Mouse (Mus musculus) ES-Bruce4 (cell line): Measurements from ENCODE around the gene Stum. TPM values are rescaled to one million over a fixed set of nuclear protein-coding genes. Genes with fewer than 3 reads are reported as not detected.

Source experiments
- H3K27ac ChIP-seq: 2 replicates; pipeline ENCODE4 v1.5.1; 2012; ENCODE audit warnings: low read length, inconsistent platforms; ENCODE audit not compliant: insufficient read depth
- H3K27me3 ChIP-seq: 2 replicates; pipeline ENCODE4 v1.6.1; 2012; ENCODE audit warnings: mild to moderate bottlenecking, low read length, inconsistent platforms; ENCODE audit not compliant: control insufficient read depth, poor library complexity, insufficient read depth, severe bottlenecking
- H3K36me3 ChIP-seq: 2 replicates; pipeline ENCODE4 v1.6.1; 2012; ENCODE audit warnings: inconsistent platforms, mild to moderate bottlenecking, low read length, moderate library complexity; ENCODE audit not compliant: control insufficient read depth, poor library complexity, insufficient read depth, severe bottlenecking
- H3K4me1 ChIP-seq: one replicate; pipeline ENCODE4 v1.8.1; 2011; ENCODE audit warnings: low read length; ENCODE audit not compliant: control insufficient read depth, insufficient read depth
- H3K4me3 ChIP-seq: 2 replicates; pipeline ENCODE4 v1.5.1; 2011; ENCODE audit warnings: low read depth, mild to moderate bottlenecking, low read length
- H3K9ac ChIP-seq: 2 replicates; pipeline ENCODE4 v1.6.1; 2012; ENCODE audit warnings: low read depth, mild to moderate bottlenecking, inconsistent platforms; ENCODE audit not compliant: poor library complexity, severe bottlenecking
- H3K9me3 ChIP-seq: replicated peaks from 2 replicates; pipeline ENCODE4 v1.6.1; 2012; ENCODE audit warnings: mild to moderate bottlenecking, low read length, inconsistent platforms; ENCODE audit not compliant: control insufficient read depth, poor library complexity, insufficient read depth, severe bottlenecking
- CTCF ChIP-seq: IDR thresholded peaks from one replicate; pipeline ENCODE4 v1.8.1; 2011; ENCODE audit warnings: low read depth, low read length
- EP300 ChIP-seq: IDR thresholded peaks from 2 replicates; pipeline ENCODE4 v1.6.1; 2011; ENCODE audit warnings: low read depth, low read length; ENCODE audit not compliant: insufficient read depth
- POLR2A ChIP-seq: IDR thresholded peaks from one replicate; pipeline ENCODE4 v1.8.1; 2011; ENCODE audit warnings: low read length; ENCODE audit not compliant: insufficient read depth
- polyA plus RNA-seq: library from polyadenylated mRNA; stranded (reverse); fragments of >200 nt; gene quantifications from 2 replicates; pipeline ENCODE4 v1.2.4, GENCODE M21; 2011; ENCODE audit warnings: low read depth; ENCODE audit not compliant: missing spikeins, insufficient read depth, insufficient read length

Gene Stum
- polyA plus RNA-seq, 1 experiment: 0.36 TPM

- no peaks in the 10 kb centered on the region for H3K27me3 ChIP-seq
- no peak overlapping the region for H3K4me3 ChIP-seq
- H3K9ac ChIP-seq: no peak overlapping the region
- no peaks in the 10 kb centered on the region for H3K9me3 ChIP-seq
- no peaks in the 10 kb centered on the region for H3K36me3 ChIP-seq
- TF ChIP-seq POLR2A (no peak), CTCF (no peak), EP300 (no peak)
- H3K4me1 ChIP-seq: no peaks in the 10 kb centered on the region
- H3K27ac ChIP-seq: no peak overlapping the region
Measured at GRCm38 (mm10) chr1:180465620-180466019, 17.7 kb downstream of the Stum start.

- no peaks in the 10 kb centered on the region for H3K9me3 ChIP-seq
- H3K4me1 ChIP-seq: no peaks in the 10 kb centered on the region
- no peak overlapping the region for H3K9ac ChIP-seq
- no peak overlapping the region for H3K27ac ChIP-seq
- no peaks in the 10 kb centered on the region for H3K36me3 ChIP-seq
- H3K27me3 ChIP-seq: no peaks in the 10 kb centered on the region
- H3K4me3 ChIP-seq: no peak overlapping the region
- TF ChIP-seq POLR2A (no peak), EP300 (no peak), CTCF (no peak)
Measured at GRCm38 (mm10) chr1:180464357-180464756, 18.9 kb downstream of the Stum start.

- no peak overlapping the region for H3K4me3 ChIP-seq
- no peaks in the 10 kb centered on the region for H3K9me3 ChIP-seq
- no peaks in the 10 kb centered on the region for H3K27me3 ChIP-seq
- TF ChIP-seq POLR2A (no peak), EP300 (no peak), CTCF (no peak)
- H3K9ac ChIP-seq: no peak overlapping the region
- no peak overlapping the region for H3K27ac ChIP-seq
- H3K4me1 ChIP-seq: no peaks in the 10 kb centered on the region
- no peaks in the 10 kb centered on the region for H3K36me3 ChIP-seq
Measured at GRCm38 (mm10) chr1:180462983-180463475, 20.3 kb downstream of the Stum start.

GRCm38 (mm10) chr1:180462396-180462795 is 20.9 kb downstream of the Stum start:
- no peak overlapping the region for H3K4me3 ChIP-seq
- H3K27ac ChIP-seq: no peak overlapping the region
- H3K27me3 ChIP-seq: no peaks in the 10 kb centered on the region
- no peaks in the 10 kb centered on the region for H3K4me1 ChIP-seq
- no peaks in the 10 kb centered on the region for H3K9me3 ChIP-seq
- no peaks in the 10 kb centered on the region for H3K36me3 ChIP-seq
- TF ChIP-seq CTCF (no peak), POLR2A (no peak), EP300 (no peak)
- H3K9ac ChIP-seq: no peak overlapping the region

- no peak for TF ChIP-seq CTCF
- TF ChIP-seq POLR2A: no peak
- TF ChIP-seq EP300: no peak
- H3K27ac ChIP-seq: no peak overlapping the region
Measured at GRCm38 (mm10) chr1:180460721-180461120, 22.6 kb downstream of the Stum start.

GRCm38 (mm10) chr1:180458680-180459079 is 24.6 kb downstream of the Stum start:
- H3K27ac ChIP-seq: no peak overlapping the region
- peaks cover 2% of the 10 kb centered on the region for H3K4me1 ChIP-seq
- no peak for TF ChIP-seq POLR2A
- TF ChIP-seq CTCF: no peak
- no peak for TF ChIP-seq EP300
- H3K27me3 ChIP-seq: no peaks in the 10 kb centered on the region
- H3K9ac ChIP-seq: no peak overlapping the region
- no peak overlapping the region for H3K4me3 ChIP-seq
- H3K36me3 ChIP-seq: no peaks in the 10 kb centered on the region
- no peaks in the 10 kb centered on the region for H3K9me3 ChIP-seq

More at GRCm38 (mm10) chr1:180460721-180461120, 22.6 kb downstream of the Stum start:
- Histone ChIP-seq H3K4me1 (no peaks in the 10 kb centered on the region), H3K36me3 (no peaks in the 10 kb centered on the region), H3K9ac (no peak overlapping the region), H3K9me3 (no peaks in the 10 kb centered on the region), H3K27me3 (no peaks in the 10 kb centered on the region), H3K4me3 (no peak overlapping the region)

GRCm38 (mm10) chr1:180458274-180458673 is 25.0 kb downstream of the Stum start:
- no peaks in the 10 kb centered on the region for H3K36me3 ChIP-seq
- no peak overlapping the region for H3K9ac ChIP-seq
- no peak overlapping the region for H3K27ac ChIP-seq
- no peaks in the 10 kb centered on the region for H3K27me3 ChIP-seq
- no peaks in the 10 kb centered on the region for H3K9me3 ChIP-seq
- no peak for TF ChIP-seq EP300
- no peak for TF ChIP-seq CTCF
- TF ChIP-seq POLR2A: no peak
- no peak overlapping the region for H3K4me3 ChIP-seq
- peaks cover 2% of the 10 kb centered on the region for H3K4me1 ChIP-seq
